Mouse (Mus musculus): ENCODE measurements around the gene Epha6. TPM values are rescaled to one million over a fixed set of nuclear protein-coding genes. Genes with fewer than 3 reads are reported as not detected.

Gene Epha6
- total and polyA plus RNA-seq, 3 experiments, result 0.11 TPM; not detected in 2

- DNase-seq (ENCODE audit: low spot score) (no peak), ATAC-seq (ENCODE audit: extremely low read depth, insufficient number of reproducible peaks, low FRiP score, poor library complexity, severe bottlenecking) (no peak)
- H3K4me1 ChIP-seq (ENCODE audit: insufficient read depth, low read depth, low read length), result no peaks in the 10 kb centered on the region
- H3K9me3 ChIP-seq (replicated peaks), result no peaks in the 10 kb centered on the region
- H3K27me3 ChIP-seq (ENCODE audit: insufficient read depth, low read length), result no peaks in the 10 kb centered on the region
- TF ChIP-seq POLR2AphosphoS5 (IDR thresholded peaks at IDR 0.05; ENCODE audit: insufficient replicate concordance, low read depth, low read length) (no peak), GATA2 (IDR thresholded peaks at IDR 0.05; ENCODE audit: borderline replicate concordance, low read depth, low read length) (no peak), TAL1 (conservative IDR thresholded peaks at IDR 0.05; ENCODE audit: low read depth, low read length) (no peak), CTCF (IDR thresholded peaks at IDR 0.05; ENCODE audit: low read depth, low read length) (no peak), GATA1 (IDR thresholded peaks at IDR 0.05; ENCODE audit: borderline replicate concordance, low read length) (no peak)
- H3K4me3 ChIP-seq (ENCODE audit: low read depth, low read length), result no peak overlapping the region
- no peaks in the 10 kb centered on the region for H3K36me3 ChIP-seq (replicated peaks)
Observed at GRCm38 (mm10) chr16:60475776-60476175, 129.6 kb downstream of the Epha6 start.

- no peak for TF ChIP-seq CTCF (IDR thresholded peaks at IDR 0.05; ENCODE audit: low read depth, low read length)
- no peak for TF ChIP-seq GATA1 (IDR thresholded peaks at IDR 0.05; ENCODE audit: borderline replicate concordance, low read length)
- TF ChIP-seq GATA2 (IDR thresholded peaks at IDR 0.05; ENCODE audit: borderline replicate concordance, low read depth, low read length), result no peak
- no peak for TF ChIP-seq POLR2AphosphoS5 (IDR thresholded peaks at IDR 0.05; ENCODE audit: insufficient replicate concordance, low read depth, low read length)
- no peak for TF ChIP-seq TAL1 (conservative IDR thresholded peaks at IDR 0.05; ENCODE audit: low read depth, low read length)
- Histone ChIP-seq H3K9me3 (replicated peaks) (no peaks in the 10 kb centered on the region), H3K36me3 (replicated peaks) (no peaks in the 10 kb centered on the region), H3K4me3 (ENCODE audit: low read depth, low read length) (no peak overlapping the region), H3K27me3 (ENCODE audit: insufficient read depth, low read length) (no peaks in the 10 kb centered on the region), H3K4me1 (ENCODE audit: insufficient read depth, low read depth, low read length) (no peaks in the 10 kb centered on the region)
- ATAC-seq (ENCODE audit: extremely low read depth, insufficient number of reproducible peaks, low FRiP score, poor library complexity, severe bottlenecking), result no peak
- no peak for DNase-seq (ENCODE audit: low spot score)
Observed at GRCm38 (mm10) chr16:60468200-60468785, 137.0 kb downstream of the Epha6 start.

- peak; percentile 17 for DNase-seq (ENCODE audit: low spot score)
- H3K36me3 ChIP-seq (replicated peaks), result no peaks in the 10 kb centered on the region
- H3K9me3 ChIP-seq (replicated peaks), result no peaks in the 10 kb centered on the region
- no peaks in the 10 kb centered on the region for H3K4me1 ChIP-seq (ENCODE audit: insufficient read depth, low read depth, low read length)
- TF ChIP-seq CTCF (IDR thresholded peaks at IDR 0.05; ENCODE audit: low read depth, low read length) (peak; percentile 40; the same call in 1 of the 2 replicates), TAL1 (conservative IDR thresholded peaks at IDR 0.05; ENCODE audit: low read depth, low read length) (no peak), POLR2AphosphoS5 (IDR thresholded peaks at IDR 0.05; ENCODE audit: insufficient replicate concordance, low read depth, low read length) (no peak), GATA2 (IDR thresholded peaks at IDR 0.05; ENCODE audit: borderline replicate concordance, low read depth, low read length) (no peak), GATA1 (IDR thresholded peaks at IDR 0.05; ENCODE audit: borderline replicate concordance, low read length) (no peak)
- ATAC-seq (ENCODE audit: extremely low read depth, insufficient number of reproducible peaks, low FRiP score, poor library complexity, severe bottlenecking), result peak; percentile 57; the same call in 1 of the 2 replicates
- H3K27me3 ChIP-seq (ENCODE audit: insufficient read depth, low read length), result no peaks in the 10 kb centered on the region
- H3K4me3 ChIP-seq (ENCODE audit: low read depth, low read length), result no peak overlapping the region
Observed at GRCm38 (mm10) chr16:60435283-60435682, 170.0 kb downstream of the Epha6 start.

- H3K4me1 ChIP-seq (ENCODE audit: insufficient read depth, low read depth, low read length), result no peaks in the 10 kb centered on the region
- H3K9me3 ChIP-seq (replicated peaks), result no peaks in the 10 kb centered on the region
- no peaks in the 10 kb centered on the region for H3K36me3 ChIP-seq (replicated peaks)
- no peak overlapping the region for H3K4me3 ChIP-seq (ENCODE audit: low read depth, low read length)
- DNase-seq (ENCODE audit: low spot score) (no peak), ATAC-seq (ENCODE audit: extremely low read depth, insufficient number of reproducible peaks, low FRiP score, poor library complexity, severe bottlenecking) (no peak)
- TF ChIP-seq GATA1 (IDR thresholded peaks at IDR 0.05; ENCODE audit: borderline replicate concordance, low read length) (no peak), TAL1 (conservative IDR thresholded peaks at IDR 0.05; ENCODE audit: low read depth, low read length) (no peak), CTCF (IDR thresholded peaks at IDR 0.05; ENCODE audit: low read depth, low read length) (no peak), POLR2AphosphoS5 (IDR thresholded peaks at IDR 0.05; ENCODE audit: insufficient replicate concordance, low read depth, low read length) (no peak), GATA2 (IDR thresholded peaks at IDR 0.05; ENCODE audit: borderline replicate concordance, low read depth, low read length) (no peak)
- H3K27me3 ChIP-seq (ENCODE audit: insufficient read depth, low read length), result no peaks in the 10 kb centered on the region
Observed at GRCm38 (mm10) chr16:60434241-60434640, 171.1 kb downstream of the Epha6 start.

- Histone ChIP-seq H3K4me3 (ENCODE audit: low read depth, low read length) (no peak overlapping the region), H3K27me3 (ENCODE audit: insufficient read depth, low read length) (peaks cover 2% of the 10 kb centered on the region; the same call in 1 of the 2 replicates), H3K9me3 (replicated peaks) (no peaks in the 10 kb centered on the region), H3K36me3 (replicated peaks) (no peaks in the 10 kb centered on the region), H3K4me1 (ENCODE audit: insufficient read depth, low read depth, low read length) (no peaks in the 10 kb centered on the region)
- ATAC-seq (ENCODE audit: extremely low read depth, insufficient number of reproducible peaks, low FRiP score, poor library complexity, severe bottlenecking) (no peak), DNase-seq (ENCODE audit: low spot score) (no peak)
- TF ChIP-seq GATA1 (IDR thresholded peaks at IDR 0.05; ENCODE audit: borderline replicate concordance, low read length) (no peak), CTCF (IDR thresholded peaks at IDR 0.05; ENCODE audit: low read depth, low read length) (no peak), TAL1 (conservative IDR thresholded peaks at IDR 0.05; ENCODE audit: low read depth, low read length) (no peak), GATA2 (IDR thresholded peaks at IDR 0.05; ENCODE audit: borderline replicate concordance, low read depth, low read length) (no peak), POLR2AphosphoS5 (IDR thresholded peaks at IDR 0.05; ENCODE audit: insufficient replicate concordance, low read depth, low read length) (no peak)
Observed at GRCm38 (mm10) chr16:60395306-60395705, 210.0 kb downstream of the Epha6 start.

GRCm38 (mm10) chr16:60392961-60393360 is 212.4 kb downstream of the Epha6 start:
- Histone ChIP-seq H3K9me3 (replicated peaks) (no peaks in the 10 kb centered on the region), H3K36me3 (replicated peaks) (no peaks in the 10 kb centered on the region), H3K4me3 (ENCODE audit: low read depth, low read length) (no peak overlapping the region), H3K4me1 (ENCODE audit: insufficient read depth, low read depth, low read length) (no peaks in the 10 kb centered on the region), H3K27me3 (ENCODE audit: insufficient read depth, low read length) (peaks cover 2% of the 10 kb centered on the region; the same call in 1 of the 2 replicates)
- DNase-seq (ENCODE audit: low spot score), result no peak
- no peak for ATAC-seq (ENCODE audit: extremely low read depth, insufficient number of reproducible peaks, low FRiP score, poor library complexity, severe bottlenecking)
- TF ChIP-seq GATA2 (IDR thresholded peaks at IDR 0.05; ENCODE audit: borderline replicate concordance, low read depth, low read length) (no peak), TAL1 (conservative IDR thresholded peaks at IDR 0.05; ENCODE audit: low read depth, low read length) (no peak), GATA1 (IDR thresholded peaks at IDR 0.05; ENCODE audit: borderline replicate concordance, low read length) (no peak)
